Mouse (Mus musculus) embryo, embryonic 10.5 days (tissue): ENCODE measurements at regions not wholly inside any gene's neighbourhood (a gene's known extent, or its start where the extent isn't known, plus 50 kb on each side); places are given as distances from the start of the nearest gene placed in this dataset.
A peak's percentile ranks its signal among the peaks of the same experiment; 100 is the strongest.

ENCODE experiments used
- DNase-seq: peaks from one replicate; pipeline ENCODE4 v3.0.0-alpha.2; 2015; ENCODE audit warnings: low spot score

DNA sequence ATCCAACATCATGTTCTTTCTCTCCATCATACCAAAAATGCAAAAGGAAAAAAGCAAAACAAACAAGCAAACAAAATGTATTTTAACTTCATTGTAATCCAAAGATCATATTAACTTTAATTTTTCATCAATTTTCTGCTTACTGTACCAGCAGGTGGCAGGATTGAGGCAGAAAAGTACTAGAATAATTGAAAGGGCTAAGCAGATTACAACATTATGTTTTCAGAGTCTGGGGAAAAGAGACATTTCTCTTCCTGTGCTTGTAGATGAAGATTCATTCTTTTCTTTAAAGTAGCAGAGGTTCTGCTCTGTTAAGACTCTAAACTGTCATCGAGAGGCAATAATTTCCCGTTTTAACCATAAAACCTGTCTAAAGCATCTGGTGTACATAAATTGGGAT lies 394.7 kb upstream of the Slitrk6 start:
- peak; percentile 52 for DNase-seq

DNA sequence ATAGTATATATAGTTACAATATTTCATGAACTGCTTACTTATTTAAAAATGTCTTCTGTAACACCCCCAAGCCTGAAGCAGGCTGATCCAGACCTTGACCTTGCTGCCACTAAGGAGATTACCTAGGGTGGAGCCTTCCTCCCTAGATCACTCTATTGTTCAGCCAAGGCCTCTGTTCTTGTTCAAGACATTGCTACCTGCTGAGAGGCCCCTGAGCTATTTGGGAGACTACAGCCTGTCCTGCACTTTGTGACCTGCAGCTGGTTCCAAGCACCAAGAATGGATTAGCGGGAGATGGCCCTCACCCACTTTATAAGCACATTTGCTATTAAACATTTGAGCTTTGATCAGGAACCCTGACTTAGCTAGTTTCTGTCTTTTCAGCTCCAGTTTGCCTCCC lies 361.7 kb upstream of the Slitrk6 start:
- DNase-seq, result no peak

DNA sequence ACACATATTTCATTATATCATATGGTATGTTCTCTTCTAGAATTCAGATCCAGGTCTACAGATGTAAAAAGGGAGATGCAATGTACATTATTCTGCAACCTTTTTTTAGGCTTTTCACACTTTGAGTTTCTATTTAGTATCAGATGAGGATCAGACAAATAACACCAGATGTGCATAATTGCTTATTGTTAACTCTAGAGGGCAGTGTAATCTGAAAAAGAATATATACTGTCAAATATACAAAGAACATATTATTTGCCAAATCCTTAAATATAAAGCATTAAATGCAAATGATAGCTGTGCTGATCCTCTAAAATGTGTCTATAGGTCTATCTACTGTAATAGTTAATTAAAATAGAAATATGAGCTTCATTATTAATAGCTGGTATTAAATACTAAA lies 348.6 kb upstream of the Slitrk6 start:
- DNase-seq, result no peak

DNA sequence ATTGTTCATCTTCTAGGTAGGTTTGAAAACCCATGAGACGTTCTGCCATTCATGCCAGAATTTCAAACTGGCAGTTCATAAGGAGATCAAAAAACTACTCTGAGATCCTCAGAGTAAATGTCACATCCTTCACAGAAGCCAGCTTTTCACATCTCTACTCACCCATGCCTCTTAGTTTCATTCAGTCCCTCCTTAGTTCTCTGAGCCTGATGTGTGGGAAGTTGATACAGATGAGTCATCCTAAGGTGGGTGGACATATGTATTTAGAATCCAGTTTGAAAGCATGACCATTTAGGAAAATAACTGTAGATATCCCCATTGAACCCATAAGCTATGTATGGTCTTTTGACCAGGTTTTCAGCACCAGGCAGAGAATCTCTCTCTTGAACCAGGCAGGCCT lies 345.3 kb upstream of the Slitrk6 start:
- no peak for DNase-seq

DNA sequence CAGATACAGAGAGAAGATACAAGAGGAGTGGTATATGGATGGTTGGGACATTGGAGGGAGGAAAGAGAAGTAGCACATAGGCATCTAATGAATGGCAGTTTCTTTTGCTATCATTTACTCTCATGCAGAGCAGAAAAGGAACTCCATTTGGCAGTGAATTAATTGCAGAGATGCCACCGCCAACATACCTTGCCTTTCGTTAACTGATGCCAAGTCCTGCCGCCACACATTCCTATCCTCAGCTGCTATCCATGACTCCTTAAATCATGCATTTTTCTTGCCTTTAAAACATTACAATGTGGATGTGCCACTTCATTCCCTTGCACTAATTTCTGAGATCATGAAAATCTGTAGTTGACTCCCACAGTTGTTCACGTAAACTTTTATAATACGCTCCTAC lies 341.3 kb upstream of the Slitrk6 start:
- no peak for DNase-seq

DNA sequence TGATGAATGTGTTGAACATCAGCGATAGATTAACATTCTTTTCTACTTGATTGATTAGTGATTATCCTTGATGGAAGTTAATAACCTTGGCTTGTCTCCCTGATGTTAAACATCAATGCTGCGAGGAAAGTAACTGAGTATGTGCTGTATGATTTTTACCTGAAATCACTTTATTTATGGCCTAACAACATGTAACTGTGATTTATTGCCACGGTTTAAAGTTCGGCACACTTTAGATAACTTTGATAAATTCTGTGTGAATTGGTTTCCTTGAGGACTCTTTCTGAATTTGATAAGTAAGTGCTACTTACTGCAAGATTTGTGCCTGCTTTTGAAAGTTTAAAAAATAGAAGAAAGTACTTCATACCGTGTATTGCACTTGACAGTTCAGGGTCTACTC lies 319.6 kb upstream of the Slitrk6 start:
- no peak for DNase-seq

DNA sequence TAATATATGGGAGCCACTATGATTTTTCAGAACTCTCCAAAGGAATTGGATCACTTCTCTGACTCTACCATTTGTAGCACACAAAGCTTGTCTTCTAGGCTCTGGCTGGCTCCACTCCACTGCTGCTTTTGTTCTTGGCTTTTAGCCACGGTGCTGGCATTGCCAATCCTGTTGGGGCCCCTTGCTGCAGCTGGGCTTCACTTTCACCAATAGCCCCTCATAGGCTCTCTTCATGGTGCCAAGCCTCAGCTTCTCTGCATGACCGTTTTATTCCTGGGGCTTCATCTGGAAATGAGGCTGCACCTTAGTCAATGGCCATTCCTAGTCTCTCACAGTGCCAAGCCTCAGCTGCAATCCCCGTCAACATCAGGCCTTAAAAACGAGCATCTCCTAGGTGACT lies 318.6 kb upstream of the Slitrk6 start:
- DNase-seq, result no peak
